Mouse (Mus musculus) T-cell, adult 66 days (primary cell): Measurements from ENCODE around the gene Elk1. TPM values are rescaled to one million over a fixed set of nuclear protein-coding genes. Genes with fewer than 3 reads are reported as not detected.

ENCODE experiments used
- total RNA-seq, 2 experiments: library from RNA; stranded (reverse); gene quantifications; 3 replicates in 1 of 2; 4 replicates in 1 of 2; pipeline ENCODE4 v1.2.4; 2023

The Elk1 gene
- 10 to 100 TPM; 20.9 to 23.2 TPM for total RNA-seq

GRCm38 (mm10) chrX:20950191-20950880 is at the start of gene Elk1:
TSS of gene Elk1 (minus strand) at chrX:20950608.

GRCm38 (mm10) chrX:20961477-20962378 is 11.3 kb upstream of the Elk1 start, which contains the start of gene Uxt:
TSS of gene Uxt (minus strand) at chrX:20962017.

GRCm38 (mm10) chrX:20931364-20931763 is 19.0 kb downstream of the Elk1 start, which contains the start of gene Cfp:
TSS of gene Cfp (minus strand) at chrX:20931555.

GRCm38 (mm10) chrX:20920844-20921364 is 29.5 kb downstream of the Elk1 start, which contains the start of gene Syn1:
TSS of gene Syn1 (minus strand) at chrX:20921004.

Other genes with a start within 250 kb of the Elk1 start
- 10 to 100 TPM; 22.1 to 29.6 TPM for gene Usp11, start 246.7 kb downstream of the Elk1 start, total RNA-seq
- 100 to 1,000 TPM; 145 to 148 TPM for gene Araf, start 152.8 kb downstream of the Elk1 start, total RNA-seq
- under 1 TPM; 0.68 to 0.93 TPM for gene Timp1, start 80.4 kb downstream of the Elk1 start, total RNA-seq
- under 1 TPM in 1 of 2 experiments, not detected in 1; 0.32 TPM for gene Syn1, start 29.6 kb downstream of the Elk1 start, total RNA-seq
- 10 to 100 TPM; 18.5 to 18.9 TPM for gene Cfp, start 19.1 kb downstream of the Elk1 start, total RNA-seq
- gene Uxt, start 11.4 kb upstream of the Elk1 start, total RNA-seq = 10 to 100 TPM; 35.3 to 40.3 TPM
- 10 to 100 TPM; 25.6 to 28.9 TPM for gene Zfp182, start 111.7 kb upstream of the Elk1 start, total RNA-seq
- gene Spaca5, start 117.8 kb upstream of the Elk1 start, total RNA-seq = not detected
- 1 to 10 TPM; 1.3 to 2.1 TPM for gene Zfp300, start 138.9 kb upstream of the Elk1 start, total RNA-seq
- gene Ssxa1, start 165.2 kb upstream of the Elk1 start, total RNA-seq = not detected
- not detected for gene Gm21876, start 225.0 kb upstream of the Elk1 start, total RNA-seq